Mouse (Mus musculus) kidney, embryonic 16.5 days (tissue): ENCODE measurements around the gene Pon3. TPM values are rescaled to one million over a fixed set of nuclear protein-coding genes. Genes with fewer than 3 reads are reported as not detected.
"Not testable (repeated sequence)": the region's sequence is repeated elsewhere in the genome, so short reads cannot be mapped to it uniquely, and the experiment has no call there.

Experiments
- ATAC-seq: fragments of 200-750 bp; cut with Nextera tagmentation; 2 replicates; pipeline ENCODE4 v1.8.0; 2017; ENCODE audit warnings: moderate TSS enrichment; ENCODE audit not compliant: low FRiP score, low TSS enrichment
- H3K27ac ChIP-seq: fragments of 300-500 bp; sonication (generic); 2 replicates; pipeline ENCODE4 v1.5.1; 2014; ENCODE audit warnings: low read length
- H3K27me3 ChIP-seq: fragments of 300-500 bp; sonication (generic); 2 replicates; pipeline ENCODE4 v1.6.1; 2014; ENCODE audit warnings: low read length, control low read depth, mixed read lengths; ENCODE audit not compliant: insufficient read depth
- H3K36me3 ChIP-seq: fragments of 300-500 bp; sonication (generic); 2 replicates; pipeline ENCODE4 v1.6.1; 2014; ENCODE audit warnings: low read length, control low read depth, mixed read lengths; ENCODE audit not compliant: insufficient read depth
- H3K4me1 ChIP-seq: fragments of 300-500 bp; sonication (generic); 2 replicates; pipeline ENCODE4 v1.6.1; 2014; ENCODE audit warnings: low read length, control low read depth, mixed read lengths; ENCODE audit not compliant: insufficient read depth
- H3K4me2 ChIP-seq: fragments of 300-500 bp; sonication (generic); replicated peaks from 2 replicates; pipeline ENCODE4 v1.6.1; 2014; ENCODE audit warnings: low read depth, low read length
- H3K4me3 ChIP-seq: fragments of 300-500 bp; sonication (generic); 2 replicates; pipeline ENCODE4 v1.5.1; 2014; ENCODE audit warnings: mild to moderate bottlenecking, low read length
- H3K9ac ChIP-seq: fragments of 300-500 bp; sonication (generic); replicated peaks from 2 replicates; pipeline ENCODE4 v1.6.1; 2014; ENCODE audit warnings: low read length
- H3K9me3 ChIP-seq: fragments of 300-500 bp; sonication (generic); 2 replicates; pipeline ENCODE4 v1.6.1; 2016; ENCODE audit warnings: low read length, control low read depth
- WGBS: fragments of 180-500 bp; shearing (Covaris S2); extraction: QIAGEN DNeasy Blood & Tissue Kit; methylation state at CpG from one replicate; pipeline ENCODE4 v1.1.7; 2014; 5-methylcytosine and 5-hydroxymethylcytosine counted together
- polyA plus RNA-seq: library from polyadenylated mRNA; unstranded; fragments of >200 nt; fragmentation: Nextera tagmentation; extraction: Ambion mirVana; gene quantifications from 2 replicates; pipeline ENCODE4 v1.2.1, GENCODE M21; 2015

The Pon3 gene
- polyA plus RNA-seq, 1 experiment from 2014 or later: 14.3 TPM

DNA sequence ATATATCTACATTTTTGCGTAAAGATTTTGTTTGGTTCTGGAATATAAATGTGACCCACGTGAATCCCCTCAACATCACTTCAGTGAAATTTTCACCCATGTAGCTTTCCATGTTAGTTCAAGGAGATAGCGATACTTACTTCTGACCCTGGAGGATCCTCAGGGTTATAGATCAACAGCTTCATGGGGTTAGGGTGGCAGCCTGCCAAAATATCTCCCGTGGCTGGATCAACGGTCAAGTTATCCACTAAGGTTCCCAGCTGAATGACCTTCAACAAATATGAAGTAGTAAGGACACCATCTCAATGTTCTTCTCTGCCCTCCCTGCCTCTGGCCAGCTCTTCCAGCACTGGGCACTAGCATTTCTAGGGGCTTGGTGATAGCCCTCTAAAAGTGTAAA is 25.8 kb downstream of the Pon3 start:
- no peak overlapping the region for H3K4me2 ChIP-seq
- 78% methylated on average over 5 of the region's 5 CpGs for WGBS
- no peaks in the 10 kb centered on the region for H3K4me1 ChIP-seq
- H3K9ac ChIP-seq: no peak overlapping the region
- no peaks in the 10 kb centered on the region for H3K9me3 ChIP-seq
- no peaks in the 10 kb centered on the region for H3K27me3 ChIP-seq
- no peak overlapping the region for H3K4me3 ChIP-seq
- H3K36me3 ChIP-seq: no peaks in the 10 kb centered on the region
- H3K27ac ChIP-seq: no peak overlapping the region
- no peak for ATAC-seq

DNA sequence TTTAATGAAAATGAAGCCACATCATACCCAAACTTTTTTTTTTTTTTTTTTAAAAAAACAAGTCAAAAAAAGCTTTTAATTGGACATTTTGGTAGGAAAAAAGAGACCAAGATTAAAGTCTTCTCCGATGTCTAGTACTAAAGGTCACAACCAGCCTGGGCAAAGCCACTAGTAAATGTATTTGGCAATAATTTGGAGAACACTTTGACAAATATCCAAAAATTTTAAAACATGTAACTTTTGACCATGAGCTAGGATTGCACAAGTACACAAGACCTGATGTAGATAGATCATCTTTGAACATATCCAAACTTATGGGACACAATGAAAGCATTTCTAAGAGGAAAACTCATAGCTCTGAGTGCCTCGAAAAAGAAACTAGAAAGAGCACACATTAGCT is 32.5 kb downstream of the Pon3 start:
- not testable (repeated sequence) for H3K4me1 ChIP-seq, H3K27ac ChIP-seq, H3K9me3 ChIP-seq, H3K4me2 ChIP-seq, H3K9ac ChIP-seq, H3K36me3 ChIP-seq, ATAC-seq, H3K4me3 ChIP-seq, H3K27me3 ChIP-seq
- 87% methylated on average over 2 of the region's 2 CpGs for whole genome bisulfite sequencing

- no peak overlapping the region for H3K4me2 ChIP-seq
Observed at GRCm38 (mm10) chr6:5222080-5222479, 34.0 kb downstream of the Pon3 start.

GRCm38 (mm10) chr6:5218190-5218589 is 37.9 kb downstream of the Pon3 start:
- 96% methylated on average over 4 of the region's 4 CpGs for WGBS

More at GRCm38 (mm10) chr6:5222080-5222479, 34.0 kb downstream of the Pon3 start:
- Histone ChIP-seq H3K27me3 (no peaks in the 10 kb centered on the region), H3K4me3 (no peak overlapping the region), H3K4me1 (no peaks in the 10 kb centered on the region), H3K27ac (no peak overlapping the region), H3K36me3 (no peaks in the 10 kb centered on the region), H3K9me3 (no peaks in the 10 kb centered on the region), H3K9ac (no peak overlapping the region)
- no peak for ATAC-seq
- WGBS: 77% methylated on average over 3 of the region's 3 CpGs

DNA sequence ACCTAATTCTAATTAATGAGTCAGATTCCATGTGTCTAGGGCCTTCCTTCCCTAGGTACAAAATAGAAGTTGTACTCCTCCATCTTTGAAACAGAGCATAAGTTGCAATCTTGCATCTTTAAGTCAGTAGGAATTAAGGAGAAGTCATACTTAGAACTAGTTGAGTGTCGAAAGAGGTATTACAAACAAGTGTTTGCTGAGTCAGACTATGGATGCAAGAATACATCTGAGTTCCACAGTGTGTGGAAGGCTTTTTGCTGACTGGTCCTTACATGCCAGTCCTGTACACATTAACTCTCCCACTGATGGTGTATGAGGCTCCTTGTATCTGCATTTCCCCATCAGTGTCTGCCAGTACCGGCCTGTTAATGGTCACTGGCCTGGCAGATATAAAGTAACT is 48.3 kb downstream of the Pon3 start:
- no peak for ATAC-seq
- Histone ChIP-seq H3K36me3 (no peaks in the 10 kb centered on the region), H3K9me3 (no peaks in the 10 kb centered on the region), H3K4me1 (no peaks in the 10 kb centered on the region), H3K9ac (no peak overlapping the region), H3K4me3 (no peak overlapping the region), H3K4me2 (no peak overlapping the region), H3K27me3 (no peaks in the 10 kb centered on the region), H3K27ac (no peak overlapping the region)
- WGBS: 56% methylated on average over 2 of the region's 2 CpGs

More at GRCm38 (mm10) chr6:5218190-5218589, 37.9 kb downstream of the Pon3 start:
- Histone ChIP-seq H3K27ac (no peak overlapping the region), H3K27me3 (no peaks in the 10 kb centered on the region), H3K4me3 (no peak overlapping the region), H3K36me3 (no peaks in the 10 kb centered on the region), H3K9ac (no peak overlapping the region), H3K4me1 (no peaks in the 10 kb centered on the region), H3K9me3 (no peaks in the 10 kb centered on the region), H3K4me2 (no peak overlapping the region)
- no peak for ATAC-seq

DNA sequence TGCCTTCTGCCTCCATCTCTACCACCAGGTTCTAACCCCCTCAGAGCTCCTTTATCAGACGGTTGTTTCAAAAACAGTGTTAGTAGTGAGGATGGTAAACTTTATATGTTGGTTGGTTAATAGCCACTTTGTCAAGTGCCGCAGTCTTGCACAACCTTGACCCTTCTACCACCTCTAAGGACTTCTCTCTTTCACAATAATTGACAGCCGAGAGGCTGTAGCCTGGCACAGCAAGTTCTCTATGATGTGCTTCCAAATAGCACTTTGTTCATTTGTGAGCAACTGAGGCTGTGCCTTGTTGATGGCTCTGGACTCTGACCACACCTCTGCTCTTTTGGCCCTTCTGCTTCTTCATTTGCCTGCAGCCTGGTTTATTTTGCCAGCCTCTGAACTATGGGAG is 56.2 kb downstream of the Pon3 start:
- Histone ChIP-seq H3K36me3 (no peaks in the 10 kb centered on the region), H3K4me2 (no peak overlapping the region), H3K4me1 (no peaks in the 10 kb centered on the region), H3K27me3 (no peaks in the 10 kb centered on the region), H3K4me3 (no peak overlapping the region), H3K9ac (no peak overlapping the region), H3K27ac (no peak overlapping the region), H3K9me3 (peaks cover 4% of the 10 kb centered on the region; the same call in 1 of the 2 replicates)
- 79% methylated on average over 3 of the region's 3 CpGs for WGBS
- ATAC-seq: no peak

DNA sequence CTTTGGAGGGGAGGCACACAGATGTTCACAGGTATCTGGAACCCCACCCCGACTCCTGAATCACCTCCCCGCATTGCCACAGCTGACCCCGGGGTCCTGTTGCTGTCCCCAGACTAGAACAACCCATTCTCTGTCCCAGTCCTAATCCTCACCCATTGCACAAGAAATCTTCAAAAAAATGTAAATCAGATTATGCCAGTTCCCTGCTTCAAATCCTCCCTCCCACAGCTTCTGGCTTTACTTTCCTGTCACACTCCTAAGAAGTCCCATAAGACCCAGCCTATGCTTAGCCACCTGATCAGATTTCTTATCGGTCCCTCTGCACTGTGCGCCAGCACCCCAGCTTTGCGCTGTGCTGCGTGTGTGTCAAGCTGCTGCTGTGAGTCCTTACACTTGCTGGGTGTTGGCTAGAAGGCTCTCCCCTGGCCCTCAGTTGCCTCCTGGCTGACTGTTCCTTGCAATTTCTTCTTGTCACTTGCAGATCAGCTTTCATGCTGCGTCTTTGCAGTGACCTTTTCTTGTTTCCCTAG is 56.6 kb downstream of the Pon3 start:
- no peaks in the 10 kb centered on the region for H3K36me3 ChIP-seq
- H3K27me3 ChIP-seq: no peaks in the 10 kb centered on the region
- H3K4me1 ChIP-seq: no peaks in the 10 kb centered on the region
- peaks cover 4% of the 10 kb centered on the region; the same call in 1 of the 2 replicates for H3K9me3 ChIP-seq
- no peak overlapping the region for H3K9ac ChIP-seq
- no peak for ATAC-seq
- no peak overlapping the region for H3K4me3 ChIP-seq
- H3K27ac ChIP-seq: no peak overlapping the region
- 84% methylated on average over 8 of the region's 8 CpGs for WGBS
- H3K4me2 ChIP-seq: no peak overlapping the region

GRCm38 (mm10) chr6:5198590-5198989 is 57.5 kb downstream of the Pon3 start:
- Histone ChIP-seq H3K9ac (no peak overlapping the region), H3K27ac (no peak overlapping the region), H3K36me3 (no peaks in the 10 kb centered on the region), H3K9me3 (peaks cover 4% of the 10 kb centered on the region; the same call in 1 of the 2 replicates), H3K4me3 (no peak overlapping the region), H3K4me1 (no peaks in the 10 kb centered on the region), H3K27me3 (no peaks in the 10 kb centered on the region), H3K4me2 (no peak overlapping the region)
- 89% methylated on average over 5 of the region's 5 CpGs for WGBS
- no peak for ATAC-seq

DNA sequence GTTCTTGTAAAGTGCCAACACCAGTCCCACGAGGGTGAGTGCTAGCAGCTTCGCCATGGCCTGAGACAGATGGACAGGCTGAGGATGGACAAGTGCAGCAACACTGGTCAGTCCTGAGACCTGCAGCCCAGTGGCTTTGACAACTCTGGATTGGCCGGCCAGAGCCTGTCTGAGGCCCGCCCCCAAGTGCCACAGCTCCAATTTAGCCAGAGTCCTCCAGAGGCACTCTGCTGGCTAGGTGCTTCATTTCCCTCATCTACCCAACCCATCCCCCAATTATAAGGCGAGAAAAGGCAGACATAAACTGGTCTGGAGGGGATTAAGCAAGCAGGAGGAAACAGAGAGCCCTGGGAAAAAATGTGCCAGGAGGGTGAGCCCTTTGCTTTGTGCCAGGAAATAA is 62.4 kb downstream of the Pon3 start, which contains the start of gene Pon1:
Pon1 (minus strand) TSS at position 254 of the 400 bp plus-strand sequence.
- Histone ChIP-seq H3K36me3 (no peaks in the 10 kb centered on the region), H3K4me2 (no peak within 1 kb of the TSS), H3K9me3 (peaks cover 4% of the 10 kb centered on the region; the same call in 1 of the 2 replicates), H3K9ac (no peak within 1 kb of the TSS), H3K27me3 (no peaks in the 10 kb centered on the region), H3K4me1 (no peaks in the 10 kb centered on the region), H3K27ac (no peak within 1 kb of the TSS), H3K4me3 (no peak within 1 kb of the TSS)
- peak; percentile 53; the same call in 1 of the 2 replicates for ATAC-seq
- WGBS: 39% methylated on average over 5 of the region's 5 CpGs

DNA sequence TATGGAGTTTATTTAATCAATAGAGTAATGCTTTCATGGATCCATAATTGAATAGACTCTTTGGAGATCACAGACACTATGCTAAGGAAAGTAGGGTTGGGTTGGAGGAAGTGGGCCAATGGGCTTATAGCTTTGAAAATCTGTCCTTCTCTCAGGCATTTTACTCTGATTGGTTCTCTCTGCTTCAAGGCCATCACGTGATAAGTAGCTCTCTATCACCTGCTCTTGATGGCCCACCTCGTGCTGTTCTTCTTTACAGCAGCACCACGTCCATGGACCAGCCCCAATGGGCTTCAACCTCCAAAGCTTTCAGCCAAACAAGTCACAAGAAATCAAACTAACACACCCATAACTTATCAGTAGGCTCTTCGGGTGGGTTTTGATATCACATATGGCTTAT is 65.3 kb downstream of the Pon3 start:
- H3K4me1 ChIP-seq: no peaks in the 10 kb centered on the region
- no peak overlapping the region for H3K9ac ChIP-seq
- H3K27ac ChIP-seq: no peak overlapping the region
- H3K4me2 ChIP-seq: no peak overlapping the region
- no peaks in the 10 kb centered on the region for H3K36me3 ChIP-seq
- H3K9me3 ChIP-seq: no peaks in the 10 kb centered on the region
- no peak for ATAC-seq
- WGBS: 88% methylated on average over 4 of the region's 4 CpGs
- no peaks in the 10 kb centered on the region for H3K27me3 ChIP-seq
- H3K4me3 ChIP-seq: no peak overlapping the region
